Comparison of ENCODE assay signal across 8 mouse cellular contexts in the genomic region with DNA sequence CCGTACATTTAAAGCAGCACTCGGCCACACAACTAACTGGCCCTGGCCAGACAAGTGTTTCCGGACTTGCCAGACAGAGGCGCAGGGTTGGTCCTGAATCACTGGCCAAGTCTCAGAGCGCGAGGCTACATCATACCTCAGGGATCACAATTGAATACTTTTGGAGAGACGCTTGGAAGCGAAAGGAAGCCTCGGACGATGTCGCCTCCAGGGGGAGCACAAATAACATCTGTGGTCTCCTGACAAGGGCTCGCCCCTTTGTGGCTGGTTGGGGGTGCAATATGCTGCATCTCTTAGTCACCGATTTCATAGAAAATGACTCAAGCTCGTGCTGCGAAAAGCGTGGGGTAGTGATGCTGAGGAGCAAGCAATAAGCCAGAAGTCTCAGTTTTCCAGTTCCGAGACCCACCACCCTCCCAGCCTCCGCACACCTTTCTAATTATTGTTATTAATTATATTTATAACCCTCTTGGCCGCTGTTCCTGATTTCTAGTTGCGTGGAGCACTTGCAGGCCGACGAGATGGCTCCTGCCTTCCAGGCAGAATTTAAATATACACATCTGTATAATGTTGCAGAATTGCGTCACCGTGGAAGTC. TPM values are rescaled to one million over a fixed set of nuclear protein-coding genes. Genes with fewer than 3 reads are reported as not detected.
DNase-seq lines count a peak whose midpoint lies in the region; ATAC-seq and TF ChIP-seq lines count a peak whose summit lies in the region.

No protein-coding gene starts in this region.

- H3K9ac ChIP-seq in embryonic facial prominence, embryonic 11.5 days (replicated peaks; ENCODE audit: low read length): peak overlapping the region; percentile 88
- H3K9ac ChIP-seq in limb, embryonic 13.5 days: peak overlapping the region; percentile 92
- H3K9ac ChIP-seq in midbrain, embryonic 15.5 days: peak overlapping the region; percentile 82

- H3K4me1 ChIP-seq in embryonic facial prominence, embryonic 11.5 days (ENCODE audit: control insufficient read depth, insufficient read depth, low read length): no peaks in the 10 kb centered on the region
- peaks cover 46% of the 10 kb centered on the region for H3K4me1 ChIP-seq in limb, embryonic 13.5 days
- peaks cover 36% of the 10 kb centered on the region for H3K4me1 ChIP-seq in midbrain, embryonic 15.5 days
- peaks cover 14% of the 10 kb centered on the region; the same call in 1 of the 2 replicates for H3K4me1 ChIP-seq in spleen, adult 2 months (ENCODE audit: control insufficient read depth, insufficient read depth, insufficient read length)

- H3K4me2 ChIP-seq in embryonic facial prominence, embryonic 11.5 days (ENCODE audit: low read depth, low read length): peak overlapping the region; percentile 87
- peak overlapping the region; percentile 91 for H3K4me2 ChIP-seq in limb, embryonic 13.5 days (replicated peaks)
- peak overlapping the region; percentile 77 for H3K4me2 ChIP-seq in midbrain, embryonic 15.5 days

- H3K4me3 ChIP-seq in embryonic facial prominence, embryonic 11.5 days (ENCODE audit: low read depth, low read length): peak overlapping the region; percentile 88
- peak overlapping the region; percentile 79 for H3K4me3 ChIP-seq in limb, embryonic 13.5 days
- peak overlapping the region; percentile 68 for H3K4me3 ChIP-seq in midbrain, embryonic 15.5 days
- H3K4me3 ChIP-seq in spleen, adult 2 months (ENCODE audit: extremely low read depth, insufficient read depth, insufficient read length): peak overlapping the region; percentile 93

- ATAC-seq in embryonic facial prominence, embryonic 11.5 days (replicated peaks; ENCODE audit: insufficient number of reproducible peaks, low FRiP score, low TSS enrichment, low read depth): peak; percentile 37; the same call in 1 of the 2 replicates
- ATAC-seq in limb, embryonic 13.5 days (ENCODE audit: low FRiP score, low read depth): peak; percentile 21; the same call in 1 of the 2 replicates
- peak; percentile 67 for ATAC-seq in midbrain, embryonic 15.5 days (replicated peaks)

- TF ChIP-seq POLR2A in spleen, adult 2 months (IDR thresholded peaks at IDR 0.05; ENCODE audit: low read depth, low read length): no peak

- H3K36me3 ChIP-seq in embryonic facial prominence, embryonic 11.5 days (replicated peaks; ENCODE audit: control insufficient read depth, insufficient read depth, low read depth, low read length): no peaks in the 10 kb centered on the region
- H3K36me3 ChIP-seq in limb, embryonic 13.5 days: peaks cover 3% of the 10 kb centered on the region; the same call in 1 of the 2 replicates
- no peaks in the 10 kb centered on the region for H3K36me3 ChIP-seq in midbrain, embryonic 15.5 days (replicated peaks)
- H3K36me3 ChIP-seq in spleen, adult 2 months (ENCODE audit: control insufficient read depth, insufficient read depth, low read length): no peaks in the 10 kb centered on the region

- WGBS in embryonic facial prominence, embryonic 11.5 days: 0% methylated on average over 24 of the region's 24 CpGs
- WGBS in limb, embryonic 13.5 days: under 1% methylated on average over 24 of the region's 24 CpGs
- under 1% methylated on average over 24 of the region's 24 CpGs for WGBS in midbrain, embryonic 15.5 days
- 2% methylated on average over 24 of the region's 24 CpGs for WGBS in spleen, adult 2 months

- H3K27me3 ChIP-seq in embryonic facial prominence, embryonic 11.5 days (ENCODE audit: control insufficient read depth, insufficient read depth, low read length): no peaks in the 10 kb centered on the region
- no peaks in the 10 kb centered on the region for H3K27me3 ChIP-seq in limb, embryonic 13.5 days
- H3K27me3 ChIP-seq in midbrain, embryonic 15.5 days (replicated peaks): no peaks in the 10 kb centered on the region
- no peaks in the 10 kb centered on the region for H3K27me3 ChIP-seq in spleen, adult 2 months (ENCODE audit: control insufficient read depth, insufficient read depth, low read length)

- peak; percentile 88 for DNase-seq in 3134 (ENCODE audit: extremely low read depth, insufficient read length, low spot score)
- DNase-seq in adrenal gland, postnatal 14 days: peak; percentile 94
- peak; percentile 93 for DNase-seq in embryonic facial prominence, embryonic 11.5 days (ENCODE audit: low spot score)
- peak; percentile 93 for DNase-seq in heart, adult 8-10 months (ENCODE audit: low spot score)
- DNase-seq in kidney, adult 8-10 months: peak; percentile 85 to 90
- DNase-seq in spleen, adult 2 months (ENCODE audit: low read depth in 1 of 2, low spot score in 2 of 2): peak; percentile 68 to 84

- peak overlapping the region; percentile 90 for H3K27ac ChIP-seq in embryonic facial prominence, embryonic 11.5 days (replicated peaks; ENCODE audit: low read depth, low read length)
- peak overlapping the region; percentile 95 for H3K27ac ChIP-seq in limb, embryonic 13.5 days
- peak overlapping the region; percentile 78 for H3K27ac ChIP-seq in midbrain, embryonic 15.5 days
- peak overlapping the region; percentile 74 for H3K27ac ChIP-seq in spleen, adult 2 months (ENCODE audit: insufficient read depth, low read length)

- H3K9me3 ChIP-seq in embryonic facial prominence, embryonic 11.5 days (replicated peaks; ENCODE audit: control insufficient read depth, low read length): no peaks in the 10 kb centered on the region
- H3K9me3 ChIP-seq in limb, embryonic 13.5 days: no peaks in the 10 kb centered on the region
- no peaks in the 10 kb centered on the region for H3K9me3 ChIP-seq in midbrain, embryonic 15.5 days

- TF ChIP-seq CTCF in spleen, adult 2 months (IDR thresholded peaks at IDR 0.05; ENCODE audit: extremely low read depth, insufficient read depth, insufficient read length, insufficient replicate concordance): peak; percentile 72; the same call in 1 of the 2 replicates

RNA-seq across cellular contexts. Expression of a gene that starts 0.5 kb away (rescaled TPM):
- 89.9 and 90.8 TPM in 2 replicates for total RNA-seq in adrenal gland, postnatal 14 days (2021)
- polyA plus RNA-seq in embryonic facial prominence, embryonic 11.5 days (2014; fragmentation: Nextera tagmentation; extraction: Ambion mirVana): 17.2 and 20.7 TPM in 2 replicates
- 100 to 1,000 TPM; 120 to 141 (median 127) TPM for total RNA-seq in heart, adult 8-10 months (2022)
- polyA plus RNA-seq in limb, embryonic 13.5 days (2015; fragmentation: Nextera tagmentation; extraction: Ambion mirVana): 22.1 and 24.6 TPM in 2 replicates
- 5.6 and 7.0 TPM in 2 replicates for polyA plus RNA-seq in midbrain, embryonic 15.5 days (2015; fragmentation: Nextera tagmentation; extraction: Ambion mirVana)
- polyA plus RNA-seq in spleen, adult 2 months (2012; rRNA removed): 18.7 and 22.8 TPM in 2 replicates

RNA-seq across cellular contexts. Expression of a gene that starts 14.7 kb away (rescaled TPM):
- not detected in 2 replicates for total RNA-seq in adrenal gland, postnatal 14 days (2021)
- polyA plus RNA-seq in embryonic facial prominence, embryonic 11.5 days (2014; fragmentation: Nextera tagmentation; extraction: Ambion mirVana): not detected in 2 replicates
- total RNA-seq in heart, adult 8-10 months (2022): not detected
- not detected in 2 replicates for polyA plus RNA-seq in limb, embryonic 13.5 days (2015; fragmentation: Nextera tagmentation; extraction: Ambion mirVana)
- polyA plus RNA-seq in midbrain, embryonic 15.5 days (2015; fragmentation: Nextera tagmentation; extraction: Ambion mirVana): not detected in 2 replicates
- polyA plus RNA-seq in spleen, adult 2 months (2012; rRNA removed): not detected in 2 replicates

RNA-seq across cellular contexts. Expression of a gene that starts 45.2 kb away (rescaled TPM):
- total RNA-seq in adrenal gland, postnatal 14 days (2021): not detected in 2 replicates
- polyA plus RNA-seq in embryonic facial prominence, embryonic 11.5 days (2014; fragmentation: Nextera tagmentation; extraction: Ambion mirVana): not detected in 2 replicates
- total RNA-seq in heart, adult 8-10 months (2022): not detected
- polyA plus RNA-seq in limb, embryonic 13.5 days (2015; fragmentation: Nextera tagmentation; extraction: Ambion mirVana): not detected in 2 replicates
- not detected in 2 replicates for polyA plus RNA-seq in midbrain, embryonic 15.5 days (2015; fragmentation: Nextera tagmentation; extraction: Ambion mirVana)
- polyA plus RNA-seq in spleen, adult 2 months (2012; rRNA removed): not detected in 2 replicates

Comparison
In these comparisons a context has a peak if more than half of its experiments do, and no peak if none do; other contexts are left out.
1. Peak in every context shown above with its lines: DNase-seq, ATAC-seq, H3K4me3 ChIP-seq and H3K27ac ChIP-seq.